24 mouse cellular contexts compared by ENCODE assay signal in genomic region chr16:57530547-57530946, GRCm38 (mm10).
"Had no signal": no experiment of that assay in that cellular context is flagged by ENCODE, and none has a peak within 500 bp of the region (broad histone marks: within the 10 kb centered on the region; RNA-seq: fewer than 3 reads in every experiment).

No protein-coding gene starts in this region.

- H3K27me3 ChIP-seq: kidney, embryonic 15.5 days; limb, embryonic 13.5 days; liver, embryonic 12.5 days; liver, embryonic 15.5 days; lung, embryonic 15.5 days; megakaryocyte, embryonic 14.5 days; midbrain, embryonic 15.5 days; neural tube, embryonic 12.5 days; neural tube, embryonic 15.5 days; stomach, embryonic 15.5 days had no signal

- ATAC-seq: liver, embryonic 12.5 days; midbrain, embryonic 15.5 days had no signal

- H3K4me3 ChIP-seq: kidney, embryonic 15.5 days; layer of hippocampus, adult 2 months; limb, embryonic 10.5 days; limb, embryonic 13.5 days; liver, embryonic 12.5 days; liver, embryonic 15.5 days; lung, embryonic 15.5 days; megakaryocyte, embryonic 14.5 days; midbrain, embryonic 10.5 days; midbrain, embryonic 15.5 days; neural tube, embryonic 12.5 days; neural tube, embryonic 15.5 days; stomach, embryonic 15.5 days had no signal

- H3K36me3 ChIP-seq: kidney, embryonic 15.5 days; limb, embryonic 10.5 days; limb, embryonic 13.5 days; liver, embryonic 12.5 days; liver, embryonic 15.5 days; lung, embryonic 15.5 days; midbrain, embryonic 10.5 days; midbrain, embryonic 15.5 days; neural tube, embryonic 12.5 days; neural tube, embryonic 15.5 days; stomach, embryonic 15.5 days had no signal

- H3K4me1 ChIP-seq: kidney, embryonic 15.5 days; liver, embryonic 12.5 days; liver, embryonic 15.5 days; midbrain, embryonic 10.5 days; midbrain, embryonic 15.5 days; neural tube, embryonic 15.5 days; stomach, embryonic 15.5 days had no signal

- H3K9me3 ChIP-seq: kidney, embryonic 15.5 days; limb, embryonic 10.5 days; limb, embryonic 13.5 days; liver, embryonic 12.5 days; liver, embryonic 15.5 days; lung, embryonic 15.5 days; megakaryocyte, embryonic 14.5 days; midbrain, embryonic 10.5 days; midbrain, embryonic 15.5 days; neural tube, embryonic 12.5 days; neural tube, embryonic 15.5 days; stomach, embryonic 15.5 days had no signal

- H3K4me2 ChIP-seq: kidney, embryonic 15.5 days; limb, embryonic 13.5 days; liver, embryonic 12.5 days; liver, embryonic 15.5 days; lung, embryonic 15.5 days; midbrain, embryonic 15.5 days; neural tube, embryonic 12.5 days; neural tube, embryonic 15.5 days; stomach, embryonic 15.5 days had no signal

- H3K9ac ChIP-seq: kidney, embryonic 15.5 days; limb, embryonic 13.5 days; liver, embryonic 12.5 days; liver, embryonic 15.5 days; lung, embryonic 15.5 days; midbrain, embryonic 15.5 days; neural tube, embryonic 12.5 days; neural tube, embryonic 15.5 days; stomach, embryonic 15.5 days had no signal

- DNase-seq: kidney, adult 8-10 months; kidney, postnatal 10 days; kidney, postnatal 4 days; layer of hippocampus, adult 9-11 months; liver; lung, adult 18-20 months; lung, postnatal 14 days; retina, postnatal 1 day; right cerebral cortex, postnatal 25 days; spleen, adult 18-20 months; thymus, postnatal 25 days had no signal

- H3K27ac ChIP-seq: kidney, embryonic 15.5 days; layer of hippocampus, adult 2 months; limb, embryonic 10.5 days; limb, embryonic 13.5 days; liver, embryonic 12.5 days; liver, embryonic 15.5 days; midbrain, embryonic 10.5 days; midbrain, embryonic 15.5 days; neural tube, embryonic 12.5 days; neural tube, embryonic 15.5 days; stomach, embryonic 15.5 days had no signal
